Mouse (Mus musculus): ENCODE measurements around the gene Zkscan3. TPM values are rescaled to one million over a fixed set of nuclear protein-coding genes. Genes with fewer than 3 reads are reported as not detected.

Zkscan3 gene
- polyA plus RNA-seq (2015; fragmentation: Nextera tagmentation; extraction: Ambion mirVana), result 72.1 and 84.0 TPM in 2 replicates

GRCm38 (mm10) chr13:21402287-21402846, at the start of gene Zkscan3:
Gene Zkscan3, minus strand, starts transcription at chr13:21402755.
- under 1% methylated on average over 35 of the region's 35 CpGs for WGBS

GRCm38 (mm10) chr13:21447856-21448614, 45.5 kb upstream of the Zkscan3 start:
- no peaks in the 10 kb centered on the region for H3K27me3 ChIP-seq
- H3K4me3 ChIP-seq, result no peak overlapping the region
- no peak overlapping the region for H3K9ac ChIP-seq
- ATAC-seq (ENCODE audit: low read depth), result no peak
- 85% methylated on average over 16 of the region's 16 CpGs for WGBS
- H3K36me3 ChIP-seq, result peaks cover 62% of the 10 kb centered on the region
- no peak overlapping the region for H3K4me2 ChIP-seq
- peaks cover 15% of the 10 kb centered on the region for H3K4me1 ChIP-seq (replicated peaks)
- no peak overlapping the region for H3K27ac ChIP-seq (replicated peaks)
- H3K9me3 ChIP-seq, result no peaks in the 10 kb centered on the region

More at GRCm38 (mm10) chr13:21402287-21402846, at the start of gene Zkscan3:
- H3K4me1 ChIP-seq (replicated peaks), result peaks cover 30% of the 10 kb centered on the region
- peak within 1 kb of the TSS; percentile 84 for H3K9ac ChIP-seq
- H3K27me3 ChIP-seq, result peaks cover 8% of the 10 kb centered on the region
- peak; percentile 96 for ATAC-seq (ENCODE audit: low read depth)
- peak within 1 kb of the TSS; percentile 80 for H3K4me3 ChIP-seq
- peaks cover 23% of the 10 kb centered on the region for H3K36me3 ChIP-seq
- H3K4me2 ChIP-seq, result peak within 1 kb of the TSS; percentile 65
- H3K27ac ChIP-seq (replicated peaks), result peak within 1 kb of the TSS; percentile 70
- H3K9me3 ChIP-seq, result no peaks in the 10 kb centered on the region

GRCm38 (mm10) chr13:21446796-21447195, 44.2 kb upstream of the Zkscan3 start:
- H3K36me3 ChIP-seq, result peaks cover 63% of the 10 kb centered on the region
- H3K27me3 ChIP-seq, result no peaks in the 10 kb centered on the region
- peaks cover 4% of the 10 kb centered on the region for H3K4me1 ChIP-seq (replicated peaks)
- no peak overlapping the region for H3K4me3 ChIP-seq
- 91% methylated on average over 9 of the region's 9 CpGs for WGBS
- no peaks in the 10 kb centered on the region for H3K9me3 ChIP-seq
- no peak overlapping the region for H3K4me2 ChIP-seq
- H3K27ac ChIP-seq (replicated peaks), result no peak overlapping the region
- ATAC-seq (ENCODE audit: low read depth), result no peak
- H3K9ac ChIP-seq, result no peak overlapping the region

GRCm38 (mm10) chr13:21441207-21441572, 38.6 kb upstream of the Zkscan3 start:
- peaks cover 31% of the 10 kb centered on the region for H3K36me3 ChIP-seq
- H3K4me1 ChIP-seq (replicated peaks), result peaks cover 18% of the 10 kb centered on the region
- peak overlapping the region; percentile 80 for H3K4me2 ChIP-seq
- no peaks in the 10 kb centered on the region for H3K27me3 ChIP-seq
- peak overlapping the region; percentile 85 for H3K9ac ChIP-seq
- peak; percentile 29 for ATAC-seq (ENCODE audit: low read depth)
- no peaks in the 10 kb centered on the region for H3K9me3 ChIP-seq
- H3K27ac ChIP-seq (replicated peaks), result peak overlapping the region; percentile 83
- WGBS, result 17% methylated on average over 10 of the region's 10 CpGs
- H3K4me3 ChIP-seq, result peak overlapping the region; percentile 57

- H3K27ac ChIP-seq (replicated peaks), result peak within 1 kb of the TSS; percentile 83
- peak within 1 kb of the TSS; percentile 57 for H3K4me3 ChIP-seq
- under 1% methylated on average over 32 of the region's 32 CpGs for WGBS
- H3K9ac ChIP-seq, result peak within 1 kb of the TSS; percentile 85
- no peaks in the 10 kb centered on the region for H3K9me3 ChIP-seq
- H3K4me2 ChIP-seq, result peak within 1 kb of the TSS; percentile 80
- peaks cover 18% of the 10 kb centered on the region for H3K4me1 ChIP-seq (replicated peaks)
- H3K36me3 ChIP-seq, result peaks cover 27% of the 10 kb centered on the region
- ATAC-seq (ENCODE audit: low read depth), result peak; percentile 99
- H3K27me3 ChIP-seq, result no peaks in the 10 kb centered on the region
Measured at GRCm38 (mm10) chr13:21440503-21441206, 38.1 kb upstream of the Zkscan3 start, which contains the start of gene Pgbd1. Gene Pgbd1, minus strand, starts transcription at chr13:21441058.

GRCm38 (mm10) chr13:21435476-21435875, 32.9 kb upstream of the Zkscan3 start:
- Histone ChIP-seq H3K9ac (no peak overlapping the region), H3K27me3 (no peaks in the 10 kb centered on the region), H3K36me3 (no peaks in the 10 kb centered on the region), H3K4me1 (replicated peaks) (peaks cover 9% of the 10 kb centered on the region), H3K4me3 (no peak overlapping the region), H3K4me2 (no peak overlapping the region), H3K9me3 (no peaks in the 10 kb centered on the region), H3K27ac (replicated peaks) (no peak overlapping the region)
- 83% methylated on average over 4 of the region's 4 CpGs for WGBS
- no peak for ATAC-seq (ENCODE audit: low read depth)

GRCm38 (mm10) chr13:21427631-21428030, 25.1 kb upstream of the Zkscan3 start:
- Histone ChIP-seq H3K4me2 (no peak overlapping the region), H3K27ac (replicated peaks) (no peak overlapping the region), H3K9me3 (no peaks in the 10 kb centered on the region), H3K27me3 (no peaks in the 10 kb centered on the region), H3K36me3 (no peaks in the 10 kb centered on the region), H3K9ac (no peak overlapping the region), H3K4me3 (no peak overlapping the region), H3K4me1 (replicated peaks) (no peaks in the 10 kb centered on the region)
- WGBS, result 95% methylated on average over 1 of the region's 1 CpGs
- ATAC-seq (ENCODE audit: low read depth), result no peak

- no peak overlapping the region for H3K27ac ChIP-seq (replicated peaks)
- H3K9ac ChIP-seq, result no peak overlapping the region
- ATAC-seq (ENCODE audit: low read depth), result no peak
- H3K9me3 ChIP-seq, result no peaks in the 10 kb centered on the region
- no peaks in the 10 kb centered on the region for H3K36me3 ChIP-seq
- no peaks in the 10 kb centered on the region for H3K27me3 ChIP-seq
- H3K4me1 ChIP-seq (replicated peaks), result no peaks in the 10 kb centered on the region
- H3K4me3 ChIP-seq, result no peak overlapping the region
- 76% methylated on average over 5 of the region's 5 CpGs for WGBS
- H3K4me2 ChIP-seq, result no peak overlapping the region
Measured at GRCm38 (mm10) chr13:21423301-21423700, 20.7 kb upstream of the Zkscan3 start.

GRCm38 (mm10) chr13:21418865-21419264, 16.3 kb upstream of the Zkscan3 start:
- 68% methylated on average over 6 of the region's 6 CpGs for WGBS
- Histone ChIP-seq H3K4me1 (replicated peaks) (no peaks in the 10 kb centered on the region), H3K36me3 (no peaks in the 10 kb centered on the region), H3K27ac (replicated peaks) (no peak overlapping the region), H3K27me3 (no peaks in the 10 kb centered on the region), H3K9ac (no peak overlapping the region), H3K4me3 (no peak overlapping the region), H3K4me2 (no peak overlapping the region), H3K9me3 (no peaks in the 10 kb centered on the region)
- no peak for ATAC-seq (ENCODE audit: low read depth)

GRCm38 (mm10) chr13:21417298-21418010, 14.9 kb upstream of the Zkscan3 start:
- 62% methylated on average over 6 of the region's 6 CpGs for WGBS
- H3K27me3 ChIP-seq, result no peaks in the 10 kb centered on the region

GRCm38 (mm10) chr13:21415750-21416149, 13.2 kb upstream of the Zkscan3 start:
- no peak overlapping the region for H3K4me3 ChIP-seq
- H3K4me1 ChIP-seq (replicated peaks), result no peaks in the 10 kb centered on the region
- no peak for ATAC-seq (ENCODE audit: low read depth)
- H3K27ac ChIP-seq (replicated peaks), result no peak overlapping the region
- no peaks in the 10 kb centered on the region for H3K9me3 ChIP-seq
- 91% methylated on average over 2 of the region's 2 CpGs for WGBS
- H3K27me3 ChIP-seq, result no peaks in the 10 kb centered on the region
- no peak overlapping the region for H3K9ac ChIP-seq
- no peak overlapping the region for H3K4me2 ChIP-seq
- H3K36me3 ChIP-seq, result no peaks in the 10 kb centered on the region

More at GRCm38 (mm10) chr13:21417298-21418010, 14.9 kb upstream of the Zkscan3 start:
- no peaks in the 10 kb centered on the region for H3K9me3 ChIP-seq
- H3K4me2 ChIP-seq, result no peak overlapping the region
- H3K4me1 ChIP-seq (replicated peaks), result no peaks in the 10 kb centered on the region
- no peak overlapping the region for H3K4me3 ChIP-seq
- ATAC-seq (ENCODE audit: low read depth), result no peak
- H3K36me3 ChIP-seq, result no peaks in the 10 kb centered on the region
- H3K9ac ChIP-seq, result no peak overlapping the region
- H3K27ac ChIP-seq (replicated peaks), result no peak overlapping the region

All from neural tube, embryonic 13.5 days (tissue).